Mouse (Mus musculus) neural tube, embryonic 11.5 days (tissue): Measurements from ENCODE around the gene Gm29094. TPM values are rescaled to one million over a fixed set of nuclear protein-coding genes. Genes with fewer than 3 reads are reported as not detected.

Experiments
- polyA plus RNA-seq: library from polyadenylated mRNA; unstranded; fragments of >200 nt; fragmentation: Nextera tagmentation; extraction: Ambion mirVana; gene quantifications from 2 replicates; pipeline ENCODE4 v1.2.1, GENCODE M21; 2014

Gene Gm29094
- polyA plus RNA-seq, 1 experiment from 2014 or later: not detected

Other genes starting within 250 kb of the Gm29094 start
- gene Bcl2a1a, start 242.5 kb upstream of the Gm29094 start, polyA plus RNA-seq: not detected in 2 replicates
- gene Trim43b, start 106.5 kb upstream of the Gm29094 start, polyA plus RNA-seq: not detected in 2 replicates
- 0.41 and 0.78 TPM in 2 replicates for gene Bcl2a1b, start 170 bp upstream of the Gm29094 start, polyA plus RNA-seq
- 13.1 and 15.2 TPM in 2 replicates for gene Mthfs, start 11.3 kb downstream of the Gm29094 start, polyA plus RNA-seq